9 mouse cellular contexts compared by ENCODE assay signal in genomic region chr10:89257457-89258381, GRCm38 (mm10).
DNase-seq lines count a peak whose midpoint lies in the region; ATAC-seq and TF ChIP-seq lines count a peak whose summit lies in the region.
"Had no signal": no experiment of that assay in that cellular context is flagged by ENCODE, and none has a peak within 500 bp of the region (broad histone marks: within the 10 kb centered on the region; RNA-seq: fewer than 3 reads in every experiment).

No protein-coding gene starts in this region.

- peak overlapping the region; percentile 95 for H3K27ac ChIP-seq in olfactory bulb, adult 2 months (ENCODE audit: insufficient read depth, low read depth, low read length)

- H3K4me1 ChIP-seq in olfactory bulb, adult 2 months (ENCODE audit: control insufficient read depth, insufficient read depth, low read length), result peaks cover 4% of the 10 kb centered on the region; the same call in 1 of the 2 replicates

- TF ChIP-seq CTCF in olfactory bulb, adult 2 months (IDR thresholded peaks at IDR 0.05; ENCODE audit: insufficient read depth, low read depth, low read length), result no peak

- peak overlapping the region; percentile 67 for H3K4me3 ChIP-seq in olfactory bulb, adult 2 months (ENCODE audit: insufficient read depth, low read depth, low read length)

- DNase-seq in layer of hippocampus, adult 11-12 months (ENCODE audit: low spot score), result peak; percentile 52
- no peak for DNase-seq in layer of hippocampus, adult 9-10 months (ENCODE audit: low spot score)
- DNase-seq in cerebellum, postnatal 36 days, result peak; percentile 6 to 12
- peak; percentile 29 to 40 for DNase-seq in frontal cortex, postnatal 36 days (ENCODE audit: low spot score in 2 of 2)
- DNase-seq in layer of hippocampus, postnatal 36 days, result peak; percentile 37 to 41

- WGBS in olfactory bulb, adult 2 months, result 4% methylated on average over 16 of the region's 16 CpGs

- TF ChIP-seq POLR2A in olfactory bulb, adult 2 months (IDR thresholded peaks at IDR 0.05; ENCODE audit: insufficient read depth, low read depth, low read length), result no peak

- ATAC-seq in CD4-positive, CD25-positive, alpha-beta regulatory T cell, adult 4 months, result no peak
- ATAC-seq in monocyte, adult 5-6 weeks (replicated peaks; ENCODE audit: insufficient number of reproducible peaks, low FRiP score, low TSS enrichment, poor library complexity, severe bottlenecking), result no peak
- ATAC-seq: Patski had no signal
